16 mouse cellular contexts compared by ENCODE assay signal in genomic region chr14:48472179-48472578, GRCm38 (mm10). TPM values are rescaled to one million over a fixed set of nuclear protein-coding genes. Genes with fewer than 3 reads are reported as not detected.
DNase-seq lines count a peak whose midpoint lies in the region; ATAC-seq and TF ChIP-seq lines count a peak whose summit lies in the region.
"Had no signal": no experiment of that assay in that cellular context is flagged by ENCODE, and none has a peak within 500 bp of the region (broad histone marks: within the 10 kb centered on the region; RNA-seq: fewer than 3 reads in every experiment).

No protein-coding gene starts in this region.

- no peak for TF ChIP-seq CTCF in forebrain, postnatal 0 days (IDR thresholded peaks at IDR 0.05; ENCODE audit: low read depth)

- DNase-seq in forebrain, postnatal 0 days: peak; percentile 67
- peak; percentile 67 to 77 for DNase-seq in layer of hippocampus, adult 8-10 months (ENCODE audit: low spot score in 2 of 2)
- DNase-seq in left cerebral cortex, adult 9 months (ENCODE audit: low spot score in 2 of 2): peak; percentile 32 to 85
- DNase-seq in right cerebral cortex, postnatal 25 days: peak; percentile 76
- DNase-seq in neural tube, embryonic 10.5 days (ENCODE audit: extremely low spot score, low spot score): no peak
- DNase-seq in heart, adult 9 months (ENCODE audit: low spot score in 2 of 2): no peak
- DNase-seq: cerebellum, adult 9-10 months; gastrocnemius, postnatal 10 days; lung, postnatal 36 days had no signal

- no peaks in the 10 kb centered on the region for H3K27me3 ChIP-seq in forebrain, postnatal 0 days (ENCODE audit: insufficient read depth, low read length)
- H3K27me3 ChIP-seq in forebrain, embryonic 15.5 days: no peaks in the 10 kb centered on the region
- no peaks in the 10 kb centered on the region for H3K27me3 ChIP-seq in kidney, embryonic 15.5 days
- H3K27me3 ChIP-seq: heart, embryonic 12.5 days; midbrain, embryonic 13.5 days had no signal

- no peaks in the 10 kb centered on the region for H3K9me3 ChIP-seq in forebrain, postnatal 0 days (ENCODE audit: low read length)
- H3K9me3 ChIP-seq in forebrain, embryonic 15.5 days: no peaks in the 10 kb centered on the region
- H3K9me3 ChIP-seq in kidney, embryonic 15.5 days (replicated peaks): no peaks in the 10 kb centered on the region
- H3K9me3 ChIP-seq: heart, embryonic 12.5 days; limb, embryonic 10.5 days; midbrain, embryonic 13.5 days had no signal

- no peak overlapping the region for H3K4me3 ChIP-seq in forebrain, postnatal 0 days (ENCODE audit: low read depth, low read length)
- no peak overlapping the region for H3K4me3 ChIP-seq in forebrain, embryonic 15.5 days
- H3K4me3 ChIP-seq in kidney, embryonic 15.5 days (replicated peaks): no peak overlapping the region
- H3K4me3 ChIP-seq: heart, embryonic 12.5 days; limb, embryonic 10.5 days; midbrain, embryonic 13.5 days had no signal

- no peak overlapping the region for H3K9ac ChIP-seq in forebrain, postnatal 0 days
- H3K9ac ChIP-seq in forebrain, embryonic 15.5 days (replicated peaks): no peak overlapping the region
- no peak overlapping the region for H3K9ac ChIP-seq in kidney, embryonic 15.5 days
- H3K9ac ChIP-seq: heart, embryonic 12.5 days; liver, embryonic 14.5 days; midbrain, embryonic 13.5 days had no signal

- no peak overlapping the region for H3K4me2 ChIP-seq in forebrain, postnatal 0 days (ENCODE audit: low read depth)
- H3K4me2 ChIP-seq in forebrain, embryonic 15.5 days (replicated peaks): no peak overlapping the region
- no peak overlapping the region for H3K4me2 ChIP-seq in kidney, embryonic 15.5 days
- H3K4me2 ChIP-seq: heart, embryonic 12.5 days; midbrain, embryonic 13.5 days had no signal

- peak; percentile 63 for ATAC-seq in forebrain, postnatal 0 days
- no peak for ATAC-seq in forebrain, embryonic 15.5 days (replicated peaks)
- no peak for ATAC-seq in kidney, embryonic 15.5 days (replicated peaks; ENCODE audit: low FRiP score)
- ATAC-seq: intestine, embryonic 16.5 days; midbrain, embryonic 13.5 days had no signal

- 63% methylated on average over 9 of the region's 9 CpGs for WGBS in forebrain, postnatal 0 days
- WGBS in forebrain, embryonic 15.5 days: 72% methylated on average over 9 of the region's 9 CpGs
- 80% methylated on average over 9 of the region's 9 CpGs for WGBS in kidney, embryonic 15.5 days

- H3K27ac ChIP-seq in forebrain, postnatal 0 days (ENCODE audit: low read depth, low read length): no peak overlapping the region
- no peak overlapping the region for H3K27ac ChIP-seq in forebrain, embryonic 15.5 days (replicated peaks)
- H3K27ac ChIP-seq in kidney, embryonic 15.5 days: no peak overlapping the region
- H3K27ac ChIP-seq: limb, embryonic 10.5 days; liver, embryonic 14.5 days; midbrain, embryonic 13.5 days had no signal

- H3K36me3 ChIP-seq in forebrain, postnatal 0 days (ENCODE audit: insufficient read depth): peaks cover 14% of the 10 kb centered on the region; the same call in 1 of the 2 replicates
- H3K36me3 ChIP-seq in forebrain, embryonic 15.5 days: peaks cover 3% of the 10 kb centered on the region
- H3K36me3 ChIP-seq in kidney, embryonic 15.5 days: peaks cover 6% of the 10 kb centered on the region; the same call in 1 of the 2 replicates

- H3K4me1 ChIP-seq in forebrain, postnatal 0 days (ENCODE audit: insufficient read depth): no peaks in the 10 kb centered on the region
- H3K4me1 ChIP-seq in forebrain, embryonic 15.5 days: no peaks in the 10 kb centered on the region
- no peaks in the 10 kb centered on the region for H3K4me1 ChIP-seq in kidney, embryonic 15.5 days
- H3K4me1 ChIP-seq: midbrain, embryonic 13.5 days had no signal

RNA-seq across cellular contexts. Expression of gene Tmem260, which starts 26.3 kb away (rescaled TPM):
- 10.2 and 20.6 TPM in 2 replicates for total RNA-seq in forebrain, postnatal 0 days (2014; rRNA removed)
- 7.0 and 10.0 TPM in 2 replicates for polyA plus RNA-seq in forebrain, postnatal 0 days (2015; fragmentation: Nextera tagmentation; extraction: Ambion mirVana)
- polyA plus RNA-seq in forebrain, embryonic 15.5 days (2015; fragmentation: Nextera tagmentation; extraction: Ambion mirVana): 17.7 and 18.3 TPM in 2 replicates
- 10 to 100 TPM; 23.0 to 32.2 (median 26.0) TPM for total RNA-seq in layer of hippocampus, adult 8-10 months (2022)
- polyA plus RNA-seq in kidney, embryonic 15.5 days (2015; fragmentation: Nextera tagmentation; extraction: Ambion mirVana): 19.4 and 20.4 TPM in 2 replicates

Comparison
In these comparisons a context has a peak if more than half of its experiments do, and no peak if none do; other contexts are left out.
1. DNase-seq: peak in forebrain, postnatal 0 days (single experiment), layer of hippocampus, adult 8-10 months (2 of 2), left cerebral cortex, adult 9 months (2 of 2) and right cerebral cortex, postnatal 25 days (single experiment); none in neural tube, embryonic 10.5 days (single experiment) and heart, adult 9 months (0 of 2).